Mouse (Mus musculus) bone marrow, adult 2 months (tissue): Measurements from ENCODE around the gene Aim2.

Source experiments
- CTCF ChIP-seq: fragments of 200-500 bp; IDR thresholded peaks from 2 replicates; pipeline ENCODE4 v1.5.1; 2011; ENCODE audit warnings: low read length, control low read depth; ENCODE audit not compliant: control insufficient read depth, insufficient read depth
- POLR2A ChIP-seq: fragments of 200-500 bp; IDR thresholded peaks from 2 replicates; pipeline ENCODE4 v1.6.1; 2011; ENCODE audit warnings: low read depth, mild to moderate bottlenecking, control low read depth, low read length, borderline replicate concordance; ENCODE audit not compliant: control insufficient read depth

- TF ChIP-seq POLR2A, result no peak
- TF ChIP-seq CTCF, result no peak
These were observed 64.0 kb downstream of the Aim2 start for GRCm38 (mm10) chr1:173414631-173415030.
